Mouse (Mus musculus): ENCODE results near the gene Prkce. TPM values are rescaled to one million over a fixed set of nuclear protein-coding genes. Genes with fewer than 3 reads are reported as not detected.

The Prkce gene
- polyA plus RNA-seq, 1 experiment from 2014 or later = 6.2 TPM

- no peaks in the 10 kb centered on the region for H3K9me3 ChIP-seq
- peaks cover 54% of the 10 kb centered on the region for H3K4me1 ChIP-seq
- H3K27me3 ChIP-seq (replicated peaks) = no peaks in the 10 kb centered on the region
- no peak for ATAC-seq (ENCODE audit: extremely low read depth, insufficient number of reproducible peaks, low FRiP score, low TSS enrichment)
- H3K27ac ChIP-seq (replicated peaks) = no peak overlapping the region
- no peak overlapping the region for H3K4me3 ChIP-seq
- WGBS = 64% methylated on average over 6 of the region's 6 CpGs
- H3K36me3 ChIP-seq = no peaks in the 10 kb centered on the region
- H3K4me2 ChIP-seq = no peak overlapping the region
- no peak overlapping the region for H3K9ac ChIP-seq
Measured at GRCm38 (mm10) chr17:86266051-86266450, 98.5 kb downstream of the Prkce start.

GRCm38 (mm10) chr17:86267126-86267760, 99.7 kb downstream of the Prkce start:
- Histone ChIP-seq H3K36me3 (no peaks in the 10 kb centered on the region), H3K4me2 (no peak overlapping the region), H3K9ac (no peak overlapping the region), H3K27ac (replicated peaks) (no peak overlapping the region), H3K4me1 (peaks cover 54% of the 10 kb centered on the region), H3K9me3 (no peaks in the 10 kb centered on the region), H3K4me3 (no peak overlapping the region), H3K27me3 (replicated peaks) (no peaks in the 10 kb centered on the region)
- no peak for ATAC-seq (ENCODE audit: extremely low read depth, insufficient number of reproducible peaks, low FRiP score, low TSS enrichment)
- 47% methylated on average over 6 of the region's 6 CpGs for WGBS

GRCm38 (mm10) chr17:86269639-86270038, 102.1 kb downstream of the Prkce start:
- H3K4me1 ChIP-seq = peaks cover 78% of the 10 kb centered on the region
- no peak overlapping the region for H3K4me3 ChIP-seq
- 86% methylated on average over 8 of the region's 8 CpGs for WGBS
- H3K9me3 ChIP-seq = no peaks in the 10 kb centered on the region
- no peaks in the 10 kb centered on the region for H3K36me3 ChIP-seq
- H3K4me2 ChIP-seq = no peak overlapping the region
- no peak overlapping the region for H3K27ac ChIP-seq (replicated peaks)
- H3K9ac ChIP-seq = no peak overlapping the region
- no peaks in the 10 kb centered on the region for H3K27me3 ChIP-seq (replicated peaks)
- ATAC-seq (ENCODE audit: extremely low read depth, insufficient number of reproducible peaks, low FRiP score, low TSS enrichment) = no peak

GRCm38 (mm10) chr17:86270523-86270922, 102.9 kb downstream of the Prkce start:
- peaks cover 79% of the 10 kb centered on the region for H3K4me1 ChIP-seq
- no peak for ATAC-seq (ENCODE audit: extremely low read depth, insufficient number of reproducible peaks, low FRiP score, low TSS enrichment)
- no peaks in the 10 kb centered on the region for H3K36me3 ChIP-seq
- no peak overlapping the region for H3K4me2 ChIP-seq
- no peaks in the 10 kb centered on the region for H3K27me3 ChIP-seq (replicated peaks)
- no peak overlapping the region for H3K4me3 ChIP-seq
- H3K27ac ChIP-seq (replicated peaks) = no peak overlapping the region
- H3K9ac ChIP-seq = no peak overlapping the region
- WGBS = 70% methylated on average over 13 of the region's 13 CpGs
- H3K9me3 ChIP-seq = no peaks in the 10 kb centered on the region

- H3K27me3 ChIP-seq (replicated peaks) = no peaks in the 10 kb centered on the region
- H3K9ac ChIP-seq = no peak overlapping the region
- peak overlapping the region; percentile 23 for H3K4me2 ChIP-seq
- H3K27ac ChIP-seq (replicated peaks) = peak overlapping the region; percentile 53
- H3K36me3 ChIP-seq = no peaks in the 10 kb centered on the region
- 0 out of 2 replicates have a peak, but pooled peaks have one; percentile 46 for ATAC-seq (ENCODE audit: extremely low read depth, insufficient number of reproducible peaks, low FRiP score, low TSS enrichment)
- H3K9me3 ChIP-seq = no peaks in the 10 kb centered on the region
- 9% methylated on average over 4 of the region's 4 CpGs for WGBS
- H3K4me3 ChIP-seq = no peak overlapping the region
- H3K4me1 ChIP-seq = peaks cover 72% of the 10 kb centered on the region
Measured at GRCm38 (mm10) chr17:86271277-86271676, 103.7 kb downstream of the Prkce start.

GRCm38 (mm10) chr17:86272961-86273360, 105.4 kb downstream of the Prkce start:
- Histone ChIP-seq H3K9ac (no peak overlapping the region), H3K4me3 (no peak overlapping the region), H3K4me1 (peaks cover 65% of the 10 kb centered on the region), H3K4me2 (no peak overlapping the region), H3K9me3 (no peaks in the 10 kb centered on the region), H3K27me3 (replicated peaks) (no peaks in the 10 kb centered on the region), H3K36me3 (no peaks in the 10 kb centered on the region), H3K27ac (replicated peaks) (no peak overlapping the region)
- ATAC-seq (ENCODE audit: extremely low read depth, insufficient number of reproducible peaks, low FRiP score, low TSS enrichment) = no peak
- WGBS = 40% methylated on average over 6 of the region's 6 CpGs

GRCm38 (mm10) chr17:86273566-86274349, 106.2 kb downstream of the Prkce start:
- Histone ChIP-seq H3K9ac (no peak overlapping the region), H3K4me2 (no peak overlapping the region), H3K27me3 (replicated peaks) (no peaks in the 10 kb centered on the region), H3K27ac (replicated peaks) (no peak overlapping the region), H3K9me3 (no peaks in the 10 kb centered on the region), H3K4me1 (peaks cover 58% of the 10 kb centered on the region), H3K36me3 (no peaks in the 10 kb centered on the region), H3K4me3 (no peak overlapping the region)
- ATAC-seq (ENCODE audit: extremely low read depth, insufficient number of reproducible peaks, low FRiP score, low TSS enrichment) = no peak
- 69% methylated on average over 9 of the region's 9 CpGs for WGBS

GRCm38 (mm10) chr17:86274350-86274744, 106.8 kb downstream of the Prkce start:
- no peak for ATAC-seq (ENCODE audit: extremely low read depth, insufficient number of reproducible peaks, low FRiP score, low TSS enrichment)
- H3K36me3 ChIP-seq = no peaks in the 10 kb centered on the region
- WGBS = 35% methylated on average over 7 of the region's 7 CpGs

GRCm38 (mm10) chr17:86276381-86276780, 108.8 kb downstream of the Prkce start:
- Histone ChIP-seq H3K9ac (no peak overlapping the region), H3K27me3 (replicated peaks) (no peaks in the 10 kb centered on the region), H3K9me3 (no peaks in the 10 kb centered on the region), H3K27ac (replicated peaks) (no peak overlapping the region), H3K36me3 (no peaks in the 10 kb centered on the region), H3K4me3 (no peak overlapping the region), H3K4me1 (peaks cover 70% of the 10 kb centered on the region), H3K4me2 (no peak overlapping the region)
- WGBS = 83% methylated on average over 4 of the region's 4 CpGs
- ATAC-seq (ENCODE audit: extremely low read depth, insufficient number of reproducible peaks, low FRiP score, low TSS enrichment) = no peak

More at GRCm38 (mm10) chr17:86274350-86274744, 106.8 kb downstream of the Prkce start:
- Histone ChIP-seq H3K27me3 (replicated peaks) (no peaks in the 10 kb centered on the region), H3K4me2 (no peak overlapping the region), H3K27ac (replicated peaks) (no peak overlapping the region), H3K4me3 (no peak overlapping the region), H3K9ac (no peak overlapping the region), H3K4me1 (peaks cover 64% of the 10 kb centered on the region), H3K9me3 (no peaks in the 10 kb centered on the region)

GRCm38 (mm10) chr17:86277032-86277798, 109.6 kb downstream of the Prkce start:
- H3K9me3 ChIP-seq = no peaks in the 10 kb centered on the region
- peaks cover 69% of the 10 kb centered on the region for H3K4me1 ChIP-seq
- H3K27ac ChIP-seq (replicated peaks) = no peak overlapping the region
- WGBS = 75% methylated on average over 8 of the region's 8 CpGs
- no peaks in the 10 kb centered on the region for H3K36me3 ChIP-seq
- no peak overlapping the region for H3K4me2 ChIP-seq
- no peak overlapping the region for H3K9ac ChIP-seq
- H3K4me3 ChIP-seq = no peak overlapping the region
- no peak for ATAC-seq (ENCODE audit: extremely low read depth, insufficient number of reproducible peaks, low FRiP score, low TSS enrichment)
- H3K27me3 ChIP-seq (replicated peaks) = no peaks in the 10 kb centered on the region

- Histone ChIP-seq H3K4me1 (peaks cover 65% of the 10 kb centered on the region), H3K9ac (no peak overlapping the region), H3K4me2 (no peak overlapping the region), H3K4me3 (no peak overlapping the region), H3K9me3 (no peaks in the 10 kb centered on the region), H3K27ac (replicated peaks) (no peak overlapping the region), H3K36me3 (no peaks in the 10 kb centered on the region), H3K27me3 (replicated peaks) (no peaks in the 10 kb centered on the region)
- 72% methylated on average over 5 of the region's 5 CpGs for WGBS
- ATAC-seq (ENCODE audit: extremely low read depth, insufficient number of reproducible peaks, low FRiP score, low TSS enrichment) = no peak
Measured at GRCm38 (mm10) chr17:86277999-86278526, 110.5 kb downstream of the Prkce start.

Measured in heart, embryonic 13.5 days (tissue).